Mouse (Mus musculus) kidney, adult 2 months (tissue): ENCODE results near the gene Dcp1a. TPM values are rescaled to one million over a fixed set of nuclear protein-coding genes. Genes with fewer than 3 reads are reported as not detected.
A peak's percentile ranks its signal among the peaks of the same experiment; 100 is the strongest.

ENCODE experiments used
- DNase-seq: peaks from one replicate; pipeline ENCODE4 v3.0.0; 2021
- H3K27ac ChIP-seq: fragments of 200-500 bp; 2 replicates; pipeline ENCODE4 v1.5.1; 2012; ENCODE audit warnings: low read depth, low read length, control low read depth, inconsistent platforms; ENCODE audit not compliant: insufficient read depth
- H3K27me3 ChIP-seq: fragments of 200-500 bp; replicated peaks from 2 replicates; pipeline ENCODE4 v1.6.1; 2012; ENCODE audit warnings: mild to moderate bottlenecking, moderate library complexity, low read length, inconsistent platforms; ENCODE audit not compliant: control insufficient read depth, insufficient read depth
- H3K36me3 ChIP-seq: fragments of 200-500 bp; 2 replicates; pipeline ENCODE4 v1.6.1; 2012; ENCODE audit warnings: mild to moderate bottlenecking, moderate library complexity, low read length, inconsistent platforms; ENCODE audit not compliant: control insufficient read depth, insufficient read depth
- H3K4me1 ChIP-seq: fragments of 200-500 bp; 2 replicates; pipeline ENCODE4 v1.6.1; 2011; ENCODE audit warnings: low read length; ENCODE audit not compliant: control insufficient read depth, insufficient read depth
- H3K4me3 ChIP-seq: fragments of 200-500 bp; 2 replicates; pipeline ENCODE4 v1.5.1; 2011; ENCODE audit warnings: mild to moderate bottlenecking, low read depth, low read length, control low read depth; ENCODE audit not compliant: insufficient read depth
- CTCF ChIP-seq: fragments of 200-500 bp; conservative IDR thresholded peaks from 2 replicates; pipeline ENCODE4 v1.5.1; 2011; ENCODE audit warnings: low read depth, mild to moderate bottlenecking, control low read depth, low read length, moderate library complexity, mixed read lengths; ENCODE audit not compliant: insufficient read depth, insufficient read length
- POLR2A ChIP-seq: fragments of 200-500 bp; IDR thresholded peaks from one replicate; pipeline ENCODE4 v1.6.1; 2011; ENCODE audit warnings: low read depth, low read length, control low read depth
- WGBS: fragments of 180-500 bp; shearing (Covaris S2); methylation state at CpG from one replicate; pipeline ENCODE4 v1.1.7; 2018; 5-methylcytosine and 5-hydroxymethylcytosine counted together
- polyA plus RNA-seq: library from polyadenylated mRNA; depleted of rRNA; stranded (reverse); fragments of >200 nt; gene quantifications from 2 replicates; pipeline ENCODE4 v1.2.3, GENCODE M21; 2012

Gene Dcp1a
- polyA plus RNA-seq, 1 experiment, result 18.0 TPM

- 45% methylated on average over 8 of the region's 8 CpGs for WGBS
- H3K36me3 ChIP-seq, result no peaks in the 10 kb centered on the region
- no peak overlapping the region for H3K27ac ChIP-seq
- peak overlapping the region; percentile 72 for H3K4me3 ChIP-seq
- DNase-seq, result no peak
- no peaks in the 10 kb centered on the region for H3K27me3 ChIP-seq
- H3K4me1 ChIP-seq, result peaks cover 25% of the 10 kb centered on the region
- TF ChIP-seq CTCF, result no peak
- no peak for TF ChIP-seq POLR2A
Measured at GRCm38 (mm10) chr14:30550232-30551070, 71.1 kb downstream of the Dcp1a start.

GRCm38 (mm10) chr14:30551509-30551908 is 72.2 kb downstream of the Dcp1a start:
- Histone ChIP-seq H3K4me1 (peaks cover 25% of the 10 kb centered on the region), H3K36me3 (no peaks in the 10 kb centered on the region), H3K4me3 (no peak overlapping the region), H3K27me3 (no peaks in the 10 kb centered on the region), H3K27ac (no peak overlapping the region)
- no peak for DNase-seq
- 42% methylated on average over 5 of the region's 5 CpGs for WGBS
- TF ChIP-seq POLR2A (no peak), CTCF (no peak)

- Histone ChIP-seq H3K4me3 (no peak overlapping the region), H3K27me3 (no peaks in the 10 kb centered on the region), H3K36me3 (no peaks in the 10 kb centered on the region), H3K27ac (no peak overlapping the region), H3K4me1 (peaks cover 25% of the 10 kb centered on the region)
- no peak for DNase-seq
- 95% methylated on average over 2 of the region's 2 CpGs for WGBS
- TF ChIP-seq POLR2A, result no peak
- no peak for TF ChIP-seq CTCF
Measured at GRCm38 (mm10) chr14:30551981-30552380, 72.6 kb downstream of the Dcp1a start.

GRCm38 (mm10) chr14:30553185-30553584 is 73.8 kb downstream of the Dcp1a start:
- 53% methylated on average over 4 of the region's 4 CpGs for WGBS
- Histone ChIP-seq H3K4me3 (no peak overlapping the region), H3K36me3 (no peaks in the 10 kb centered on the region), H3K4me1 (peaks cover 26% of the 10 kb centered on the region), H3K27me3 (no peaks in the 10 kb centered on the region), H3K27ac (no peak overlapping the region)
- no peak for TF ChIP-seq POLR2A
- TF ChIP-seq CTCF, result no peak
- peak; percentile 47 for DNase-seq

GRCm38 (mm10) chr14:30556651-30557050 is 77.3 kb downstream of the Dcp1a start:
- DNase-seq, result no peak
- TF ChIP-seq POLR2A (no peak), CTCF (no peak)
- no peaks in the 10 kb centered on the region for H3K36me3 ChIP-seq

GRCm38 (mm10) chr14:30557730-30558129 is 78.4 kb downstream of the Dcp1a start:
- H3K36me3 ChIP-seq, result no peaks in the 10 kb centered on the region

More at GRCm38 (mm10) chr14:30556651-30557050, 77.3 kb downstream of the Dcp1a start:
- Histone ChIP-seq H3K4me1 (peaks cover 21% of the 10 kb centered on the region), H3K27me3 (no peaks in the 10 kb centered on the region), H3K27ac (no peak overlapping the region), H3K4me3 (no peak overlapping the region)
- WGBS, result 87% methylated on average over 2 of the region's 2 CpGs

GRCm38 (mm10) chr14:30559321-30559850 is 80.1 kb downstream of the Dcp1a start:
- peaks cover 25% of the 10 kb centered on the region for H3K4me1 ChIP-seq
- DNase-seq, result peak; percentile 65
- H3K27me3 ChIP-seq, result no peaks in the 10 kb centered on the region
- WGBS, result 75% methylated on average over 17 of the region's 17 CpGs
- no peak for TF ChIP-seq POLR2A
- no peak for TF ChIP-seq CTCF
- H3K27ac ChIP-seq, result no peak overlapping the region
- H3K4me3 ChIP-seq, result no peak overlapping the region
- no peaks in the 10 kb centered on the region for H3K36me3 ChIP-seq

More at GRCm38 (mm10) chr14:30557730-30558129, 78.4 kb downstream of the Dcp1a start:
- Histone ChIP-seq H3K4me1 (peaks cover 21% of the 10 kb centered on the region), H3K27me3 (no peaks in the 10 kb centered on the region), H3K27ac (peak overlapping the region; percentile 36), H3K4me3 (no peak overlapping the region)
- WGBS, result 39% methylated on average over 9 of the region's 9 CpGs
- TF ChIP-seq POLR2A, result no peak
- no peak for TF ChIP-seq CTCF
- DNase-seq, result peak; percentile 43
